Mouse (Mus musculus): Measurements from ENCODE around the gene Slc35e3. TPM values are rescaled to one million over a fixed set of nuclear protein-coding genes. Genes with fewer than 3 reads are reported as not detected.

The Slc35e3 gene
- polyA plus RNA-seq, 1 experiment from 2014 or later = 3.7 TPM

DNA sequence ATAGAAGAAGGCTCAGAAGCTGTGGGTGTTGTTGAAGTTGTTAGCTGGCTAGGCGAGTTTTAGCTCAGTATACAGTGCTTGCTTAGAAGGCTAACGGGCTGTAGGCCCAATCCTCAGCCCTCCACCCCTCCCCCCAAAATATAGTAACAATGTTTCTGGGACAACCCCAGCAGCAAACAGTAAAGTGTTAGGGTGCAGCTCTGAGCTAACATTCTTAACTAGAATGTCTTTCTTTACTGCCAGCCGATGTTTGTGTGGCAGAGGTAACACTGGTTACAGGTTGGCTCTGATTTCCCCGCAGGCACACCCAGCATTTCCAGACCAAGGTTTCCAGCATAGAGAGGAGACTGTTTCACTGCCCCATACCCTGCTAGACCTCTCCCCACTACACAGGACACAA is 2.2 kb downstream of the Slc35e3 start:
- DNase-seq (no peak), ATAC-seq (no peak)
- peaks cover 6% of the 10 kb centered on the region; the same call in 1 of the 2 replicates for H3K36me3 ChIP-seq (replicated peaks; ENCODE audit: insufficient read depth, low read length)
- no peak overlapping the region for H3K9ac ChIP-seq (replicated peaks)
- H3K4me1 ChIP-seq (ENCODE audit: insufficient read depth) = peaks cover 7% of the 10 kb centered on the region; the same call in 1 of the 2 replicates
- H3K4me2 ChIP-seq (ENCODE audit: low read depth, low read length) = no peak overlapping the region
- no peaks in the 10 kb centered on the region for H3K27me3 ChIP-seq (ENCODE audit: insufficient read depth, low read length)
- no peak for TF ChIP-seq EP300 (IDR thresholded peaks at IDR 0.05; ENCODE audit: low read depth)
- TF ChIP-seq CTCF (IDR thresholded peaks at IDR 0.05; ENCODE audit: low read depth) = no peak
- H3K27ac ChIP-seq (ENCODE audit: low read depth) = no peak overlapping the region
- no peaks in the 10 kb centered on the region for H3K9me3 ChIP-seq (ENCODE audit: low read length)
- H3K4me3 ChIP-seq (ENCODE audit: low read depth, low read length) = no peak overlapping the region
- WGBS (ENCODE audit: insufficient replicate concordance) = 76% methylated on average over 4 of the region's 4 CpGs

DNA sequence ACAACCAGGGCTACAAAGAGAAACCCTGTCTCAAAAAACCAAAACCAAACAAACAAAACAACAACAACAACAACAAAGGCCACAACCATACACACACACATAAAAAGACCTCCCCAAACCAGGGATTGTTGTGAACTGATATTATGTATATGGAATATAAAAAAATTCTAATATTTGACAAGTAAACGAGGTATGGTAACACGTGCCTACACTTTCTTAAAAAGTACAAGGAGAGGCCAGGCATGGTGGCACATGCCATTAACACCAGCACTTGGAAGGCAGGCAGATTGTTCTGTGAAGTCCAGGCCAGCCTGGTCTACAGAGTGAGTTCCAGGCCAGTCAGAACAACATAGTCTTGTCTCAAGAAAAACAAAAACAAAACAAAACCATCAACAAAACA is 3.0 kb downstream of the Slc35e3 start:
- peaks cover 10% of the 10 kb centered on the region for H3K36me3 ChIP-seq (replicated peaks; ENCODE audit: insufficient read depth, low read length)
- H3K27ac ChIP-seq (ENCODE audit: low read depth) = no peak overlapping the region
- H3K4me2 ChIP-seq (ENCODE audit: low read depth, low read length) = no peak overlapping the region
- peaks cover 7% of the 10 kb centered on the region; the same call in 1 of the 2 replicates for H3K4me1 ChIP-seq (ENCODE audit: insufficient read depth)
- no peak overlapping the region for H3K4me3 ChIP-seq (ENCODE audit: low read depth, low read length)
- ATAC-seq = no peak
- DNase-seq = no peak
- no peak overlapping the region for H3K9ac ChIP-seq (replicated peaks)
- TF ChIP-seq CTCF (IDR thresholded peaks at IDR 0.05; ENCODE audit: low read depth) = no peak
- TF ChIP-seq EP300 (IDR thresholded peaks at IDR 0.05; ENCODE audit: low read depth) = no peak
- no peaks in the 10 kb centered on the region for H3K9me3 ChIP-seq (ENCODE audit: low read length)
- 78% methylated on average over 2 of the region's 2 CpGs for WGBS (ENCODE audit: insufficient replicate concordance)
- no peaks in the 10 kb centered on the region for H3K27me3 ChIP-seq (ENCODE audit: insufficient read depth, low read length)

- H3K4me3 ChIP-seq (ENCODE audit: low read depth, low read length) = no peak overlapping the region
- 84% methylated on average over 4 of the region's 4 CpGs for WGBS (ENCODE audit: insufficient replicate concordance)
- ATAC-seq = no peak
Measured at GRCm38 (mm10) chr10:117742618-117743017, 3.5 kb downstream of the Slc35e3 start.

GRCm38 (mm10) chr10:117741698-117742475 is 4.3 kb downstream of the Slc35e3 start:
- no peak for TF ChIP-seq CTCF (IDR thresholded peaks at IDR 0.05; ENCODE audit: low read depth)
- TF ChIP-seq EP300 (IDR thresholded peaks at IDR 0.05; ENCODE audit: low read depth) = no peak
- Histone ChIP-seq H3K4me2 (ENCODE audit: low read depth, low read length) (no peak overlapping the region), H3K27me3 (ENCODE audit: insufficient read depth, low read length) (no peaks in the 10 kb centered on the region), H3K9ac (replicated peaks) (no peak overlapping the region), H3K4me3 (ENCODE audit: low read depth, low read length) (no peak overlapping the region), H3K4me1 (ENCODE audit: insufficient read depth) (peaks cover 5% of the 10 kb centered on the region; the same call in 1 of the 2 replicates), H3K27ac (ENCODE audit: low read depth) (no peak overlapping the region), H3K9me3 (ENCODE audit: low read length) (no peaks in the 10 kb centered on the region), H3K36me3 (replicated peaks; ENCODE audit: insufficient read depth, low read length) (peaks cover 12% of the 10 kb centered on the region)
- ATAC-seq (no peak), DNase-seq (no peak)
- 80% methylated on average over 15 of the region's 15 CpGs for WGBS (ENCODE audit: insufficient replicate concordance)

More at GRCm38 (mm10) chr10:117742618-117743017, 3.5 kb downstream of the Slc35e3 start:
- no peak for DNase-seq
- H3K27me3 ChIP-seq (ENCODE audit: insufficient read depth, low read length) = no peaks in the 10 kb centered on the region
- peaks cover 12% of the 10 kb centered on the region for H3K36me3 ChIP-seq (replicated peaks; ENCODE audit: insufficient read depth, low read length)
- no peak overlapping the region for H3K9ac ChIP-seq (replicated peaks)
- no peaks in the 10 kb centered on the region for H3K9me3 ChIP-seq (ENCODE audit: low read length)
- H3K4me1 ChIP-seq (ENCODE audit: insufficient read depth) = peaks cover 5% of the 10 kb centered on the region; the same call in 1 of the 2 replicates
- H3K4me2 ChIP-seq (ENCODE audit: low read depth, low read length) = no peak overlapping the region
- no peak overlapping the region for H3K27ac ChIP-seq (ENCODE audit: low read depth)
- TF ChIP-seq CTCF (IDR thresholded peaks at IDR 0.05; ENCODE audit: low read depth) (no peak), EP300 (IDR thresholded peaks at IDR 0.05; ENCODE audit: low read depth) (no peak)

GRCm38 (mm10) chr10:117740921-117741320 is 5.2 kb downstream of the Slc35e3 start:
- DNase-seq (no peak), ATAC-seq (no peak)
- H3K27ac ChIP-seq (ENCODE audit: low read depth) = no peak overlapping the region
- TF ChIP-seq CTCF (IDR thresholded peaks at IDR 0.05; ENCODE audit: low read depth) (no peak), EP300 (IDR thresholded peaks at IDR 0.05; ENCODE audit: low read depth) (no peak)
- no peaks in the 10 kb centered on the region for H3K27me3 ChIP-seq (ENCODE audit: insufficient read depth, low read length)
- no peaks in the 10 kb centered on the region for H3K9me3 ChIP-seq (ENCODE audit: low read length)
- peaks cover 7% of the 10 kb centered on the region; the same call in 1 of the 2 replicates for H3K4me1 ChIP-seq (ENCODE audit: insufficient read depth)
- H3K9ac ChIP-seq (replicated peaks) = no peak overlapping the region
- WGBS (ENCODE audit: insufficient replicate concordance) = 81% methylated on average over 9 of the region's 9 CpGs
- no peak overlapping the region for H3K4me3 ChIP-seq (ENCODE audit: low read depth, low read length)
- H3K4me2 ChIP-seq (ENCODE audit: low read depth, low read length) = no peak overlapping the region
- peaks cover 12% of the 10 kb centered on the region for H3K36me3 ChIP-seq (replicated peaks; ENCODE audit: insufficient read depth, low read length)

DNA sequence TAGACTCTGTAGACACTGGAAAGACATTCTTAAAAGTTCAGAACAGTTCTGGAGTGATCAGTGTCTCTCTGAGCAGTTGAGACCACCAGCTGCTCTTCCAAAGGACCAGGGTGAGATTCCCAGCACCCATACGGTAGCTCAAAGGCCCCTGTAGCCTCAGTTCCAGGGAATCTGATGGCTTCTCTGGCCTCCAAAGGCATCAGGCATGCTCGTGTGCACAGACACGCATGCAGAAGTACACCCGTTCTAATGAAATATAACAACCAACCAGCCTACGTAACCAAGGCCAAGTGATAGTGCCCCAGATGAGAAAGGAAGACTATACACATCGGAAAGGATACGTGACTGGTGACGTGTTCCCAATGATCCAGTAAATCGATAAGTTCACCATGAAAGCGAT is 6.0 kb downstream of the Slc35e3 start:
- H3K9ac ChIP-seq (replicated peaks) = no peak overlapping the region
- ATAC-seq (no peak), DNase-seq (no peak)
- WGBS (ENCODE audit: insufficient replicate concordance) = 91% methylated on average over 10 of the region's 10 CpGs
- no peak overlapping the region for H3K27ac ChIP-seq (ENCODE audit: low read depth)
- TF ChIP-seq EP300 (IDR thresholded peaks at IDR 0.05; ENCODE audit: low read depth) = no peak
- TF ChIP-seq CTCF (IDR thresholded peaks at IDR 0.05; ENCODE audit: low read depth) = no peak
- no peak overlapping the region for H3K4me3 ChIP-seq (ENCODE audit: low read depth, low read length)
- H3K36me3 ChIP-seq (replicated peaks; ENCODE audit: insufficient read depth, low read length) = peaks cover 12% of the 10 kb centered on the region
- no peaks in the 10 kb centered on the region for H3K9me3 ChIP-seq (ENCODE audit: low read length)
- H3K4me2 ChIP-seq (ENCODE audit: low read depth, low read length) = no peak overlapping the region
- peaks cover 3% of the 10 kb centered on the region; the same call in 1 of the 2 replicates for H3K4me1 ChIP-seq (ENCODE audit: insufficient read depth)
- H3K27me3 ChIP-seq (ENCODE audit: insufficient read depth, low read length) = no peaks in the 10 kb centered on the region

All from liver, postnatal 0 days (tissue).